Mouse (Mus musculus): Measurements from ENCODE around the gene Lmo1. TPM values are rescaled to one million over a fixed set of nuclear protein-coding genes. Genes with fewer than 3 reads are reported as not detected.

Gene Lmo1
- polyA plus RNA-seq (2017; shearing (Covaris generic)): not detected

GRCm38 (mm10) chr7:109174949-109175669 lies at the start of gene Lmo1:
Lmo1 (minus strand) TSS chr7:109175207.

Other genes starting within 250 kb of the Lmo1 start
- under 1 TPM in 1 of 2 experiments, not detected in 1; 0.19 TPM for gene Nlrp10, start 245.0 kb downstream of the Lmo1 start, polyA plus RNA-seq (2017; shearing (Covaris generic))
- 100 to 1,000 TPM; 128 to 134 TPM for gene Eif3f, start 240.8 kb downstream of the Lmo1 start, polyA plus RNA-seq (2017; shearing (Covaris generic))
- gene Tub, start 224.9 kb downstream of the Lmo1 start, polyA plus RNA-seq (2017; shearing (Covaris generic)): 1 to 10 TPM; 1.3 to 2.2 TPM
- gene Ric3, start 91.9 kb downstream of the Lmo1 start, polyA plus RNA-seq (2017; shearing (Covaris generic)): 1 to 10 TPM in 1 of 2 experiments, under 1 TPM in 1; 0.89 to 3.2 TPM